Mouse (Mus musculus): Measurements from ENCODE around the gene Nop16. TPM values are rescaled to one million over a fixed set of nuclear protein-coding genes. Genes with fewer than 3 reads are reported as not detected.
"Not testable (repeated sequence)": the region's sequence is repeated elsewhere in the genome, so short reads cannot be mapped to it uniquely, and the experiment has no call there.

The Nop16 gene
- 10 to 100 TPM; 16.5 to 17.4 TPM for total RNA-seq (2021)
- long read RNA-seq, experiment 1, transcript Nop16-201 (5 exons, 1,756 nt) = major isoform, 36 of 36 reads
- long read RNA-seq, experiment 1, partial matches to known transcripts = 0 of 36 reads
- long read RNA-seq, experiment 1, other reads (novel, unspliced or antisense) = 0 of 36 reads
- long read RNA-seq, experiment 2, transcript Nop16-201 (5 exons, 1,756 nt) = major isoform, 36 of 37 reads
- long read RNA-seq, experiment 2, partial matches to known transcripts = 1 of 37 reads
- long read RNA-seq, experiment 2, other reads (novel, unspliced or antisense) = 0 of 37 reads

DNA sequence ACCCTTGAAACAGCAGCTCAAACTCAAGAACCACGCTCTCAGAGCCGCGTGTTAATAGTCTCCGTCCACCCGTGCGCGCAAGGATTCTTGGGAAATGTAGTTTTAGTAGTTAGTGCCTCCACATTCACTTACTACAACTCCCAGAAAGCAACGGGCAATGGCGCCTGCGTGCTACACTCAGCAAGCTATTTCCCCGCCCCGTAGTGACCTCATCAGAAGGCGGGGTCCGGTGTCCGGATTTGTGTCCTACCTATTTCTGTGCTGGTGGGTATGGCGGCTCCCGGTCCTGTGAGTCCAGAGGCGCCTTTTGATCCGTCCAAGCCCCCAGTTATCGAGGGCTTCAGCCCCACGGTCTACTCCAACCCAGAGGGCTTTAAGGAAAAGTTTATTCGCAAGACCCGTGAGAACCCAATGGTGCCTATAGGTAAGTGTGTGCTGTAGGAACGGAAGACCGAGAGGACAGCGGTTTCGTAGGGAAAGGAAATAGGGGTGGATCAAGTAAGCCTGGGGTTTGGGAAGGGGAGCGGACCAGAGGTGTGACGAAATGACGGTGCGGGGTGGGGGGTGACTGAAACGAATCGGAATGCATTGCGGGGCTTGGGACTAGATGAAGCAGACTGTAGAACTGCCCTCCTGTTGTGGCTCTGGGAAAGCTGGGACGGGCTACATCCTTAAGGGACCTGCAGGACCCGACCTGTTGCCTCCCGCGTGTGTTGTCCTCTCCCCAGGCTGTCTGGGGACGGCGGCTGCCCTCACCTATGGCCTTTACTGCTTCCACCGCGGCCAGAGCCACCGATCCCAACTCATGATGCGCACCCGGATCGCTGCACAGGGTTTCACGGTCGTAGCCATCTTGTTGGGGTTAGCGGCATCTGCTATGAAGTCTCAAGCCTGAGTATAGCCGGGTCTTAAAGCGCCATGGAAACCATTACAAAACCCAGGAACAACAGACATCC is at the start of gene Nop16, which contains the start of gene Higd2a:
Gene Nop16 (minus strand): TSS at position 95 of the 956 bp plus-strand sequence.
Gene Higd2a (plus strand): TSS at position 212 of the 956 bp plus-strand sequence.
- DNase-seq = peak; percentile 95

DNA sequence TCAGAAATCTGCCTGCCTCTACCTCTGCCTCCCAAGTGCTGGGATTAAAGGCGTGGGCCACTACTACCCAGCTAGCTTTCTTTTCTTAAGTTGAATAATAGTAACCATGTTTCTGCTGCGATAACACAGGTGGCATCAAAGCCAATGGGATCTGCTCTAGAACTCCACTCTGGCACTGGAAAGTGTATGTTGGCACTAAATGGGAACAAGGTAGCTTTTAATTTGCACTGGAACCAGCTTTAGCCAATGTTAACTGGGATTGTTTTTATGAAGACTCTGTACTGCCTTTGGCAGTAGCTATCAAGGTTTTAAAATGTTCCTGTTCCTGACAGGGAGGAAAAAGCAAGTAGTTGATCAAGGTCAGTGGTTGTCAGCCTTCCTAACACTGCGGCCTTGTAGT is 45.1 kb upstream of the Nop16 start:
- no peak for DNase-seq

DNA sequence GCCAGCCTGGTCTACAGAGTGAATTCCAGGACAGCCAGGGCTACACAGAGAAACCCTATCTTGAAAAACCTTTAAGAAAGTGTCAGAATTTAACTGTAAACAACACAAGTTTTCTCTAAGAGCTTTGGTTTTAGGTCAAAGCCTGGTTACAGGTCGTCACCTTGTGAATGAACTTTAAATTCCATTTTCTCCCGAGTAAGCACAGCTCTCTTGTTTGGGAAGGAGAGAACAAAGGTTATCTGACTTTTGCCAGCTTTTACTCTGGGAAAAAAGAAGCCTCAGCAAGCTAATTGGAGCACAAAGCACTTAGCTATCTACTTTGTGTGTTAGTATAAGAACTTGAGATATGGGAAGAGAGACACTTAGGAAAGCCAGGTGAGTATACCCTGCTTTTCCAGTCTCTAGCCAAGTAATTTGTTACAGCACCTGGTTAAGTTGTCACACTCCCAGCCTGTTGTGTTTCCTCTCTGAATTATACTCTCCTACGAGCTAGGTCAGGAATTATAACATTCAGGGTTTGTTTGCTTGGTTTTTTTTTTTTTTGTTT is 42.9 kb upstream of the Nop16 start:
- no peak for DNase-seq

DNA sequence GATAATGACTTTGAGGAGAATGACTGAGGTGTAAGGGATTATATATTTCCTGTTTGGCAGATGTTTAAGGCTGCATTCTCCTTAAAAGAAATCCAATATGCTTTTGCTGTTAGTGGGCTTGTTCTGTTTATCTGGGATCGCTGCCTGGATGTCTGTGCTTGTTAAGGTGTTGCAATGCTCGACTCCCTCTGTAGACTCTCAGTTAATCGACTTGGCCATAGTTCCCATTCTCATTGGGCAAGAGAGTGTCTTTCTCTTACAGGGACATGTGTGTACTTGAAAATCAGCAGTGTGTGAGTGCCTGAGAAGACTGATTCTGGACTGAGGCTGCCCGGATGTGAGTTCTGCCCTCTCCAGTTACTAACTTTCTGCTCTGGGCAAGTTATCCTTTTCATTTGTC is 39.2 kb upstream of the Nop16 start:
- DNase-seq = no peak

DNA sequence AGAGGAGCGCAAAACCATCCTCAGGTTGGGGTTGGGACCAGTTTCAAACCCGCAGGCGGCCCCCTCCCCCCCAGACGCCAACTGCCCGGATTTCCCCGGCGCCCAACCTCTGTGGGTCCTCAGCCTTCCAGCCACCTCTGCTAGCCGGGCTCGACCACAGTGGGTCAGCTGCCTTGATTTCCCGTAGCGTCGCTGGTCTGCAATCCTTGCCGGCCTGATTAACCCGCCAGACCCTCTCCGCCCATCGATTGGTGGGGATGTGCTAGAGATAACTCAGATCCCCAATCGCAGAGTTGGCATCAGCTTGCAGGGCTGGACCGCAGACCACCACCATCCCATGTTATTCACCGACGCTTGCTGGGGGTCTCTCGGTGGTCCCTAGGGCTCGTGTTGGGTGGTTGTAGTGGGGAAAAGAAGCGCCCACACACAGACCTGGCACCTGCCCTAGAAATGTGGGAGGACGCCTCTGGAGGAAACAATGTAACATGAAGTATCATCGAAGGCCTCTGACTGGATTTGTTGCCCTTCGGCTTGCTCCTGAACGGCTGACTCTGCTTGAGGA is 32.2 kb upstream of the Nop16 start:
- no peak for DNase-seq

DNA sequence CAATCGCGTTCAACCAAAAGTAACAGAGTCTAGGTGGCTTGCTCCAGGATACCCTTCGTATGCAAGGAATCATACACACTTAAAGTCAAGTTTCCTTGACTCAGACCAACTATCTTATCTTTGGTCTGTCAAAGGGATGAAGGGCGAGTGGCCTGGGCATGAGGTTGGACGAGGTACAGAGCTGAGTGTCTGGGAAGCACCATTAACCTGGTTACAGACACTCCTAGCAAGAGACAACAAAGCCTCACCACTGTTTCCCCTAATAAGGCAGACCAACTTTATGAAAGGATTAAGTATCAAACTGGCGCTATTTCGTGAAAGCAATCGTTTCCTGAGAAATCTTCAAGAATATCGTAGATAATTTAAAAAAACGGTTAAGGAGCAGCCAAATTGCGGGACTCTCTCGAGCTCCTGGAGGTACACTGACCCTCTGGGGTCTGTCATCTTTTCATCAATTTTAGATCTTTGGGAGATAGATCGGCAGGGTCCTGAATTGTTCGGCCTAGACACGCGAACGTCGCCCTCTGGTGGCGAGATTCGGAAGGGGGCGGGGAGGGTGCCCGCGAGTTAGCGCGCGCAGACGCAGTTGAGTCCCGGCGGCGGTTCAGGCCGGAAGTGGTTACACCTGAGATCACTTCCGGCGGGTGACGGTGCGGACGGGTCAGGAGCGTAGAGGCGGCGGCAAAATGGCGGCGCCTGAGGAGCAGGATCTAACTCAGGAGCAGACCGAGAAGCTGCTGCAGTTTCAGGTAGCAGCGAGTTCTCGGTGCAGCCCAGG is 31.5 kb upstream of the Nop16 start, which contains the start of gene Faf2:
Gene Faf2 (plus strand): TSS at position 630 of the 778 bp plus-strand sequence.
- DNase-seq = peak; percentile 94

DNA sequence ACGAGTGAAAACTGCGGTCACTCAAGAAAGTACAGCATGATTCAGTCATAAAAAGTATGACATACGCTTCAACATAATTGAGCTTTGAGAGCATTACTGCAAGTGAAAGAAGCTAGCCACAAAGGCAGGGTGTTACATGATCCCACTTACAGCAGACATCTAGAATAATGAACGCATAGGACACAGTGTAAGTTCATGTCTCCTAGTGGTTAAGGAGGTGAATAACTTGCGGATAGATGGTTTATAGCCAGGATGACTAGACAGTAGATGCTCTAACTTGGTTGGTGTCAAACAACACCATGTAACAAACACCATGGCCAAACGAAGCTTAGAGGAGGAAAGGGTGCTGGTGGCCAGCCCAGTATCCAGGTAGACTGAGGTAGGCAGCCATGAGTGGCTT is 27.1 kb upstream of the Nop16 start:
- DNase-seq = no peak

DNA sequence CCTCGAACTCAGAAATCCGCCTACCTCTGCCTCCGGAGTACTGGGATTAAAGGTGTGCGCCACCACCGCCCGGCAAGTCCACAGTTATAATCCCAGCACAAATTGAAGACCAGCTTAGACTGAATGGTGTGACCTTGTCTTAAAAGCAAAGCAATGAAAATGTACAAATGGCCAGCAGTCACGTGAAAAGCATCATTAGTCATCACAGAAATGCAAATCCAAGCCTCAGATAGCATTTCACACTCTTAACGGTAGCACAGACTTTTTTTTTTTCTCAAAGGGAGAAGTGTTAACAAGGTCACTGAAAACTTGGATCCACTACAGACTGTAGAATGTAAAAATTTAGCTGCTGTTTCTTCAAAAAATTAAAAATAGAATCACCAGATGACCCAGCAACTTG is 26.4 kb upstream of the Nop16 start:
- DNase-seq = no peak

DNA sequence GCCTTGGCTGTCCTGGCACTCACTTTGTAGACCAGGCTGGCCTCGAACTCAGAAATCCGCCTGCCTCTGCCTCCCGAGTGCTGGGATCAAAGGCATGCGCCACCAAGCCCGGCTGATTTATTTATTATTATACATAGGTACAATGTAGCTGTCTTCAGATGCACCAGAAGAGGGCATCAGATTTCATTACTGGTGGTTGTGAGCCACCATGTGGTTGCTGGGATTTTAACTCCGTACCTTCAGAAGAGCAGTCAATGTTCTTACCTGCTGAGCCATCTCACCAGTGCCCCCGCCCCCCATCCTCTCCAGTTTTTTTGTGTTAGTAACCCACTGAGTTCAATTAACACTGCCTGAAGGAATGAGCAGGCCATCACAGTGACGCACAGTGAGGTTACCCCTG is 23.3 kb upstream of the Nop16 start:
- DNase-seq = not testable (repeated sequence)

DNA sequence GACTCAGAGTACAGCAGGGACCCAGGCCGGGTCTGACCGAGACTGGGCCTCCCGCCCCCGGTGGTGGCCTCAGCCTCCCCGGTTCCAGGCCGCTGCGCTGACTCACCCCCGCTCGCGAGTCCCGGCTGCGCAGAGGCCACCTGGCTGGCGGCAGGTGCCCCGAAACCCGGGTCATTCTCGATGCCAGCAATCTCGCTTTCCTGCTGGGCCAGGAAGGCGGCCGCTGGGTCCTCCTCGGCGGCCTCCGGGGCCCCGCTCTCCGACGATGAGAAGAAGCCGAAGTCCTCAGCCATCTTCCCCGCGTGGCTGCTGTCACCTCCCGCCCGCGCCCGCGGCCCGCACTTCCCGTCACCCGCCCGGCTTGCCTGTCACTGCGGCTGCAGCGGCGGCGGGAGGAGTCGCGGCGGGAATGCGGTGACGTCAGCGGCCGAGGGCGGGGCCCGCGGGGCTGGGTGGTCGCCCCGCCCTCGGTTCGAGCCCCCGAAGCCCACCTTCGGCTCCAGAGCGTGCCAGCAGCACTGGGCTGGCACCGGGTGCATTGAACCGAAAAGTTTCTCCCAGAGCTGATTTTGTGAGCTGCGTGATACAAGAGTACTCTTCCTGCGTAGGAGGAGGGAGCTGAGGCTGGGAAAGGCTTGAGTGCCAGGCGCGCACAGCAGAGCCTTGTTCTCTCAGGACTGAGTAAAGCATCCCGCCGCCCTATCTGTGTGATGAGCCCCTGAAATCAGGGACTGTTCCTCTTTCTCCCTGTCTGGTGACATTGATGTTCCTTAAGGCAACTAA is 21.3 kb upstream of the Nop16 start, which contains the start of gene Cltb:
Gene Cltb (minus strand): TSS at position 373 of the 783 bp plus-strand sequence.
- peak; percentile 85 for DNase-seq

DNA sequence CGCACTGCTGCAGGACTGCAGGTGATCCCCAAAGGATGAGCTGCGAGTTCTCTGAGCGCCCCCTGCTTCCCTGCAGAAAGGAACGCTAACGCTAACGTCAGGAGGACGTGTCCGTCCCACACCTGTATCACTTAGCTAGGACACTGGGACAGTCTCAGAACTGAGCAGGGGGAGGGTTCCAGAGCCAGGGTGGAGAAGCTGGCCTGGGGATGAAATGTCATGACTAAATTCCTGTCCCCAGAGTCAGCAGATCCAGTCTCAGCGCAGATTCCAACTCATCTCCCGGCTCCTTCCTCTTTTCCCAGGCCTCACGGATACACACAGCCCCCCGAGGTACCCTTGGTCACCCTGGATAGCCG is 20.7 kb upstream of the Nop16 start:
- peak; percentile 31 for DNase-seq

DNA sequence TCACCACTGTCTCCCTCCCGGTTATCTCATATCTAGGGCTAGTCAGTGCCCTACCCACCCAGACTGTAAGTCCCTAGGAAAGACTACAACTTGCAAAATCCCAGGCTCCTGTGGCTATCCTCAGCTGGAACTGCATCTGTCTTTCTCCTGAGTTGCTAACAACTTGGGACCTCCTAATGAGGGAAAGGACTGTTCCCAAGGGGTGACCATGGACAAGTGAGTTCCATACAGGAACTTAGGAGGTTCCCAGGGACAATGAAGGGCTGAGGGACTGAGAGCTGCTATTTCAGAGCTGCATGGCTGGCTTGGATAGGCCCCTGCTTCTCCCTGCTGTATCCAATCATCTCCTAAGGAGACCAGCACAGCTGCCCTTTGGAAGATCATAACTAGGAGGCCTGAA is 19.4 kb upstream of the Nop16 start:
- DNase-seq = no peak

DNA sequence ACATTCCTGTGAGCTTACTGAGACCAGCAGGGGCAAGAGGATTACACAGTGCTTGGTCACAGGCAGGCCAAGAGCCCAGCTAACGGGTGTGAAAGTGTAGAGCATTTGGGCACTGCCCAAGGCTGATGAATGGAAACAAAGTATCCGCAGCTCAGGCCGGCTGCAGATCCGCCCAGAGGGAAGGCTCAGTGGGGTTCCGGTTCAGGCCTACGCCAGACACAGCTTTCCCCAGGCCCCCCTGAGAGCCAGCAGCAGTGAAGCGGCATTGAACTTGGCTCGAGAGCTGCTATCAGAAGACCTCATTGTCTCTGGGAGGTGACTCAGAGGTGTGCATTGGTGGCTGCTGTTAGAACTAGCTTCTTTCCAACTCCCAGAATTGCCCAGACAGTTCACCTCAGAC is 18.8 kb upstream of the Nop16 start:
- peak; percentile 61 for DNase-seq

DNA sequence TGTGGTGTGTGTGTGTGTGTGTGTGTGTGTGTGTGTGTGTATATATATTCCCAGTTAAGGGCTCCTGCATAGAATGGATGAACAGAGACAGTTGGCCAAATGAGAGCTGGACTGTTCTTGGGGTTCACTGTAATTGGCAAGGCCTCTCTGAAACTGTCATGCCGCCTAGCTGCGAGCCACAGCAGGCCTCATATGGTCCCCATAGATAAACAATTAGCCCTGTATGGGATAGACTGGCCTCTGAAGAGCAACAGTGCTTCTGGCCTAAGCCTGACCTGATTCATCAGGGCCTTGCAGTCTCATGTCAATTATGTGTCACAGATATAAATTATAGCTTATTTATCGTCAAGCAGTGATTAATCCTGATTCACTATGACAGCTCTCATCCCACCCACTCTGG is 18.1 kb upstream of the Nop16 start:
- no peak for DNase-seq

DNA sequence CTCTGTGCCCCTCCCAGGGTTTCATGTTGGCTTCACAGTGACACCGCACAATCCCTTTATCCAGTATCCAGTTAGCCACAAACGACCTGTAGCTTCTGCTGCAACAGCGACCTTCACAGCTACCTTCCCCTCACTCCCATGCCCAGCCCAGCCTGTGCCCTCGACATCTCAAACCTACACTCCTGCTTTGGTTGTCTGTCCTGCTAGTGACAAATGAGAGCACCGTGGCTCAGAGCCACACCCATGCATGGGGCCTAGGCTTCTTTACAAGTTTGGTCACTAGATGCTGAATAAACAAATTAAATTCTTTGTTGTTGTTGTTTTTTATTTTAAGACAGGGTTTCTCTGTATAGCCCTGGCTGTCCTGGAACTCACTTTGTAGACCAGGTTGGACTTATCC is 17.3 kb upstream of the Nop16 start:
- DNase-seq = no peak

DNA sequence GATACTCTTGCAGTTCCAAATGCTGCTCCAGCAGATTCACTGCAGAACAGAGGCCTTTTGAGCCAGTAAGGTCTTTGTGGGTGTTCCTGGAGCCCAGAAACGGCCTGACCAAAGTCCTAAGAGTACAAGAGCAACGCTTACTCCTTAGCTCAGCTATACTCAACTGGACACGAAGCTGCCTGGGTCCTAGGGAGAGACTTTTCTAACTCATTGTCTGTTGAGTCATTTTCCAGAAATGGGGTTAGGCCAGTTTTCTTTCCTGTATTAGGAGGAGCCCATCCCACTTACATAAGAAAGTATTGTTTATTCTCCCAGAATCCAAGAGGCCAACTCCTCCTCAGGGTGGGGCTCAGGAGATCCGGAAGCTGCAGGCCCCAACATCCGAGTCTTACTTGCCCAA is 15.5 kb upstream of the Nop16 start:
- DNase-seq = no peak

DNA sequence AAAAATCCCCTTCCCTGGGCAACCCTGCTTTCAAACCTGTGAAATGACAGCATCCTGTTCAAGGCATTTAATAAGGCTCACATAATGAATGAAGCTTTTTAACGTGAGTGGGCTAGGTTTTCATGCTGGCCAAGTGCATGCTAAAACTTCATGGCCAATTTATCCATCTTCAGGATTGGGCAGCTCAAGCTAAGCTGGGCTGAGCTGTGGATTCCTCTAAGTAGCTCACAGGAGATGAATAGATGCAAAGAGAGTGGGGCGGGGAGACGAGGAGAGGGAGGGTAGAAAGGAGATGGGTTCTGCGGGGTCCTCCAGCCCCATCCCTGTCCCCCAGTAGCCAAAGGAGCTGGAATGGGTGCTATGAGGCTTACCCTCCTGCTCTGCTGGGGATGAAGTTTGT is 14.3 kb upstream of the Nop16 start:
- no peak for DNase-seq

DNA sequence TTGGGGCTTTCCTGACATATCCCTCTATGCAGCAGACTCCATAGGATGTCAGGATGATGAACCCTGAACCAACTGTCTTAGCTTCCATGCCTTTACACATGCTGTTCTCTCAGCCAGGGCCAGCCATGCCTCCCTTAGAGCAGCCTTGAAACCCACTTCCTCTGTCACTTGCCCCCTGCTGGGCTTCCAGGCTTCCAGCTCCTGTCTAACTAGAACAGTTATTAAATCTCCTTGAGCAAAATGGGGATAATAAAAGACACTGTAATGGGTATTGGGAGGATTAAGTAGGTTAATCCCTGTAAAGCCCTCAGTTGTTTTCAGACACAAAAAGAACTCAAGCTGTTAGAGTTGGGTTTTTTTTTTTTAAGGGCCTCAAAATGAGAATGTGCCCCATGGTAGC is 13.6 kb upstream of the Nop16 start:
- no peak for DNase-seq

DNA sequence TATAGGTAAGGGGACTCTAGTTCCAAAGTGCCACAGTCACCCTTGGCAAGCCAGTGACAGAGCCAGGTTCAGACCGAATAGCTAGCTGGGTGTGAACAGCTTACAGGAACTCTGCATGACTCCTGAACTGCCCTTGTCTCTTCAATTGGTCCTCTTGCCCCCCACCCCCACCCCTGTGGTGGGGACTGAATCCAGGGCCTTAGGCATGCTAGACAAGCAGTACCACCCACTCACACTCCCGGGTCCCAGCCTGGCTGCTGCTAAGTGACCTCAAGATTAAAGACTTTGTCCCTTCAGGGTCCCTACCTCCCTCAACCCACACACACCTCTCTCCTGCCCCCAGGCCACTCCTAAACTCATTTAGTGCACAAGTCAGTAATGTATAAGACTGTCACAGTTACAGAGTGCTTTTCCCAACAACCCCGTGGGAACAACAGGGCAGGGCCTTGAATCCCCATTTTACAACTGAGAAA is 12.8 kb upstream of the Nop16 start:
- DNase-seq = no peak

DNA sequence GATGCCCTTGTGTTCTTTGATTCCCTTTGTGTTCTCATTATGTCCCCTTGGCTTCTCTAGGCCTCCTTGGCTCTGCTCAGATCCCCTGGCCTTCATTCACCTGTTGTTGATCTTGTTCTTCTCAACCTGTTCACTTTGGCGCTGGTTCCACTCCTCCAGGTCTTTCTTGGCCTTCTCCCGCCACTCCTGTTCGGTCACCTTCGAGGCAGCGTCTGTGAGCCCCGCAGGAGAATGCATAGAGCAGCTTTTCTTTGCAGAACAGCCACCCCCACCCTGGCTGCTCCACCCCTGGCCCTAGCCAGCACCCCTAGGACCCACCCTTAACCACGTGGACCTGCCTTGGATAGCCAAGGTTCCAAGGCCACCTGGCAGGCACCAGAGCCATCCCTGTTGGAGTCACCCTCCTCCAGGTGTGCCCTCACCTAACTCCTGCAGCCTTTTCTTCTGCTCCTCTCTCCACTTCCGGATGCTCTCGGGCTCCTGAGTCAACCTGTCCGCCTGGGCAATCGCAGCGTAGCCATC is 8.8 kb upstream of the Nop16 start:
- DNase-seq = no peak

DNA sequence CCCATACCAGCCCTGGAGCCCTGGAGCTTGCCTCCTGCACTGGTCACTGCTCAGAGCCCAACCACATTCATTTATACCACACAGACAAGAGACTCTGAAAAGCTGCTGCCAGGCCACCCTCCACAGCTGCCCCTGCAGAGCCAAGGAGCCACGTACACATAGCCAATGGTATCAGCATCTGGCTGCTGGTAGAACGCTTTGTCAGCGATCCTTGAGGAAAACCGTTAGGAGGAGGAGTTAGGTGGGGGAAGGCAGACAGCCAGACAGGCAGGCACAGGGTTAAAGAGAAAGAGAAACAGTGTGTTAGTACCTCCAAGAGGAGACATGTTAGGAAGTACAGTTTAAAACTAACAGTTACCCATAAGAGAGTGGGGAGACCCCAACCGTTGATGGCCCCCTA is 7.0 kb upstream of the Nop16 start:
- DNase-seq = no peak
